In the genomic region with DNA sequence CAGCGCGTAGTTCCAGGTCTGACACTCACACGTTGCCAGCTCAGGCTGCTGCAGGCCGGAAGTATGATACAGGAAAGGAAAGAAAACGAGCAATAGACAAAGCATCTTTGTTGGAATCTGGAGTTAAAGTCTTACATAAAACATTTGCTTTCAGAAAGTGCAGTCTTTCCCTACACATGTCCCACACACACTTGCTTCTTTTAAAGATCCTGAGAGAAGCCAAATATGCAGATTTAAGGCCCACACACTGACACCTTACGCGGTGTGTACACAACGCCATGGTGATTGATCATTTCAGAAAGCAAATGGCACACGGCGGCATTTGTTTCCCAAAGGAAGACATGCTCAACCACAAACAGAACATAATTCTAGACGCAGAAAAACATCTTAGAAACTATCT, we compare ENCODE assay signal across 23 mouse cellular contexts.
"Had no signal": no experiment of that assay in that cellular context is flagged by ENCODE, and none has a peak within 500 bp of the region (broad histone marks: within the 10 kb centered on the region; RNA-seq: fewer than 3 reads in every experiment).

No protein-coding gene starts in this region.

- H3K4me3 ChIP-seq: gastrocnemius, adult 2 months; heart, adult 2 months; heart, embryonic 12.5 days; hindbrain, embryonic 10.5 days; hindbrain, embryonic 12.5 days; intestine, embryonic 15.5 days; layer of hippocampus, adult 2 months; left cerebral cortex, adult 2 months; limb, embryonic 10.5 days; limb, embryonic 12.5 days; liver, embryonic 13.5 days; liver, embryonic 15.5 days had no signal

- H3K36me3 ChIP-seq: heart, embryonic 12.5 days; hindbrain, embryonic 10.5 days; hindbrain, embryonic 12.5 days; intestine, embryonic 15.5 days; limb, embryonic 10.5 days; limb, embryonic 12.5 days; liver, embryonic 13.5 days; liver, embryonic 15.5 days had no signal

- DNase-seq: gastrocnemius, adult 2 months; gastrocnemius, postnatal 10 days; gastrocnemius, postnatal 25 days; heart, adult 2 months; heart, postnatal 10 days; heart, postnatal 4 days; kidney, adult 18-20 months; kidney, adult 8-10 months; kidney, postnatal 10 days; kidney, postnatal 25 days; kidney, postnatal 4 days; liver; liver, embryonic 13.5 days; liver, postnatal 0 days had no signal

- H3K27me3 ChIP-seq: heart, embryonic 12.5 days; hindbrain, embryonic 12.5 days; intestine, embryonic 15.5 days; limb, embryonic 12.5 days; liver, embryonic 13.5 days; liver, embryonic 15.5 days had no signal
